Comparison of ENCODE assay signal across 8 mouse cellular contexts in genomic region chr11:69999666-70000065, GRCm38 (mm10). TPM values are rescaled to one million over a fixed set of nuclear protein-coding genes. Genes with fewer than 3 reads are reported as not detected.
DNase-seq lines count a peak whose midpoint lies in the region; ATAC-seq and TF ChIP-seq lines count a peak whose summit lies in the region.

No protein-coding gene starts in this region.

- H3K4me3 ChIP-seq in kidney, embryonic 15.5 days (replicated peaks), result peak overlapping the region; percentile 88; the same call in 1 of the 2 replicates
- no peak overlapping the region for H3K4me3 ChIP-seq in kidney, adult 2 months (ENCODE audit: insufficient read depth, low read depth, low read length)
- H3K4me3 ChIP-seq in brown adipose tissue, adult 24 weeks (ENCODE audit: insufficient read depth, low read depth, low read length), result no peak overlapping the region
- H3K4me3 ChIP-seq in hindbrain, embryonic 14.5 days (replicated peaks; ENCODE audit: low read length), result peak overlapping the region; percentile 78; the same call in 1 of the 2 replicates
- peak overlapping the region; percentile 67 for H3K4me3 ChIP-seq in midbrain, embryonic 15.5 days

- H3K36me3 ChIP-seq in kidney, embryonic 15.5 days, result peaks cover 30% of the 10 kb centered on the region
- H3K36me3 ChIP-seq in kidney, adult 2 months (ENCODE audit: control insufficient read depth, insufficient read depth, low read length), result peaks cover 1% of the 10 kb centered on the region; the same call in 1 of the 2 replicates
- H3K36me3 ChIP-seq in hindbrain, embryonic 14.5 days (replicated peaks; ENCODE audit: control insufficient read depth, insufficient read depth), result peaks cover 26% of the 10 kb centered on the region
- peaks cover 9% of the 10 kb centered on the region for H3K36me3 ChIP-seq in midbrain, embryonic 15.5 days (replicated peaks)

- H3K27ac ChIP-seq in kidney, embryonic 15.5 days, result peak overlapping the region; percentile 99
- no peak overlapping the region; the same call in 1 of the 2 replicates for H3K27ac ChIP-seq in kidney, adult 2 months (ENCODE audit: insufficient read depth, low read depth, low read length)
- peak overlapping the region; percentile 4; the same call in 1 of the 2 replicates for H3K27ac ChIP-seq in brown adipose tissue, adult 24 weeks (replicated peaks; ENCODE audit: low read depth, low read length)
- 0 out of 2 replicates have a peak overlapping the region, but pooled peaks have one; percentile 16 for H3K27ac ChIP-seq in hindbrain, embryonic 14.5 days
- peak overlapping the region; percentile 98 for H3K27ac ChIP-seq in midbrain, embryonic 15.5 days

- intact Hi-C loops in left cerebral cortex, postnatal 14 days (cut with DNase I), result no loop called here

- 63% methylated on average over 8 of the region's 8 CpGs for WGBS in kidney, embryonic 15.5 days
- WGBS in kidney, adult 2 months, result 59% methylated on average over 8 of the region's 8 CpGs
- WGBS in hindbrain, embryonic 14.5 days, result 89% methylated on average over 8 of the region's 8 CpGs
- 88% methylated on average over 8 of the region's 8 CpGs for WGBS in midbrain, embryonic 15.5 days

- TF ChIP-seq CTCF in kidney, adult 2 months (conservative IDR thresholded peaks at IDR 0.05; ENCODE audit: insufficient read depth, insufficient read length, low read depth, low read length), result no peak

- H3K4me1 ChIP-seq in kidney, embryonic 15.5 days, result peaks cover 60% of the 10 kb centered on the region
- H3K4me1 ChIP-seq in kidney, adult 2 months (ENCODE audit: control insufficient read depth, insufficient read depth, low read length), result peaks cover 3% of the 10 kb centered on the region; the same call in 1 of the 2 replicates
- H3K4me1 ChIP-seq in brown adipose tissue, adult 24 weeks (ENCODE audit: control insufficient read depth, insufficient read depth, insufficient read length, low read length), result no peaks in the 10 kb centered on the region
- peaks cover 37% of the 10 kb centered on the region for H3K4me1 ChIP-seq in hindbrain, embryonic 14.5 days (replicated peaks; ENCODE audit: control insufficient read depth, insufficient read depth, low read length)
- H3K4me1 ChIP-seq in midbrain, embryonic 15.5 days, result peaks cover 62% of the 10 kb centered on the region

- H3K4me2 ChIP-seq in kidney, embryonic 15.5 days, result peak overlapping the region; percentile 81; the same call in 1 of the 2 replicates
- no peak overlapping the region for H3K4me2 ChIP-seq in hindbrain, embryonic 14.5 days (replicated peaks)
- peak overlapping the region; percentile 83; the same call in 1 of the 2 replicates for H3K4me2 ChIP-seq in midbrain, embryonic 15.5 days

- TF ChIP-seq POLR2A in kidney, adult 2 months (IDR thresholded peaks at IDR 0.05; ENCODE audit: low read depth, low read length), result no peak

- ATAC-seq in kidney, embryonic 15.5 days (replicated peaks; ENCODE audit: low FRiP score), result no peak
- ATAC-seq in hindbrain, embryonic 14.5 days (ENCODE audit: low FRiP score), result no peak
- ATAC-seq in midbrain, embryonic 15.5 days (replicated peaks), result no peak

- no peaks in the 10 kb centered on the region for H3K9me3 ChIP-seq in kidney, embryonic 15.5 days (replicated peaks)
- no peaks in the 10 kb centered on the region for H3K9me3 ChIP-seq in hindbrain, embryonic 14.5 days (ENCODE audit: control insufficient read depth, low read length)
- no peaks in the 10 kb centered on the region for H3K9me3 ChIP-seq in midbrain, embryonic 15.5 days

- no peak overlapping the region for H3K9ac ChIP-seq in kidney, embryonic 15.5 days
- no peak overlapping the region for H3K9ac ChIP-seq in hindbrain, embryonic 14.5 days
- no peak overlapping the region for H3K9ac ChIP-seq in midbrain, embryonic 15.5 days

- no peaks in the 10 kb centered on the region for H3K27me3 ChIP-seq in kidney, embryonic 15.5 days
- no peaks in the 10 kb centered on the region for H3K27me3 ChIP-seq in kidney, adult 2 months (replicated peaks; ENCODE audit: control insufficient read depth, insufficient read depth, low read length)
- no peaks in the 10 kb centered on the region for H3K27me3 ChIP-seq in hindbrain, embryonic 14.5 days (ENCODE audit: control insufficient read depth, insufficient read depth, low read length)
- no peaks in the 10 kb centered on the region for H3K27me3 ChIP-seq in midbrain, embryonic 15.5 days (replicated peaks)

- no peak for DNase-seq in kidney, adult 2 months
- no peak for DNase-seq in hindbrain, embryonic 14.5 days (ENCODE audit: low spot score)
- DNase-seq in adrenal gland, postnatal 25 days, result no peak
- DNase-seq in left cerebral cortex, postnatal 14 days (ENCODE audit: low spot score in 2 of 2), result no peak
- no peak for DNase-seq in natural killer cell, adult 2 months (ENCODE audit: low spot score in 2 of 2)

RNA-seq across cellular contexts. Expression of gene Dvl2, which starts 0.7 kb away (rescaled TPM):
- polyA plus RNA-seq in kidney, embryonic 15.5 days (2015; fragmentation: Nextera tagmentation; extraction: Ambion mirVana), result 38.2 and 43.2 TPM in 2 replicates
- polyA plus RNA-seq in kidney, adult 2 months (2012; rRNA removed), result 8.5 and 9.6 TPM in 2 replicates
- 2.6 and 4.9 TPM in 2 replicates for polyA plus RNA-seq in brown adipose tissue, adult 24 weeks (2012; ENCODE audit: insufficient read depth, insufficient read length, missing spikeins)
- polyA plus RNA-seq in hindbrain, embryonic 14.5 days (2014; fragmentation: Nextera tagmentation; extraction: Ambion mirVana), result 17.9 and 20.9 TPM in 2 replicates
- polyA plus RNA-seq in midbrain, embryonic 15.5 days (2015; fragmentation: Nextera tagmentation; extraction: Ambion mirVana), result 30.4 and 31.0 TPM in 2 replicates
- 19.6 and 22.3 TPM in 2 replicates for total RNA-seq in adrenal gland, postnatal 25 days (2021)
- total RNA-seq in left cerebral cortex, postnatal 14 days (2021), result 10 to 100 TPM; 27.3 to 30.0 TPM

RNA-seq across cellular contexts. Expression of gene Phf23, which starts 4.1 kb away (rescaled TPM):
- polyA plus RNA-seq in kidney, embryonic 15.5 days (2015; fragmentation: Nextera tagmentation; extraction: Ambion mirVana), result 75.8 and 78.8 TPM in 2 replicates
- 16.0 and 21.4 TPM in 2 replicates for polyA plus RNA-seq in kidney, adult 2 months (2012; rRNA removed)
- 24.2 and 26.4 TPM in 2 replicates for polyA plus RNA-seq in brown adipose tissue, adult 24 weeks (2012; ENCODE audit: insufficient read depth, insufficient read length, missing spikeins)
- 38.0 and 38.4 TPM in 2 replicates for polyA plus RNA-seq in hindbrain, embryonic 14.5 days (2014; fragmentation: Nextera tagmentation; extraction: Ambion mirVana)
- 57.1 and 58.8 TPM in 2 replicates for polyA plus RNA-seq in midbrain, embryonic 15.5 days (2015; fragmentation: Nextera tagmentation; extraction: Ambion mirVana)
- total RNA-seq in adrenal gland, postnatal 25 days (2021), result 55.7 and 64.6 TPM in 2 replicates
- total RNA-seq in left cerebral cortex, postnatal 14 days (2021), result 10 to 100 TPM; 39.2 to 40.2 TPM

RNA-seq across cellular contexts. Expression of gene Gabarap, which starts 8.7 kb away (rescaled TPM):
- polyA plus RNA-seq in kidney, embryonic 15.5 days (2015; fragmentation: Nextera tagmentation; extraction: Ambion mirVana), result 447 and 450 TPM in 2 replicates
- polyA plus RNA-seq in kidney, adult 2 months (2012; rRNA removed), result 746 and 1,018 TPM in 2 replicates
- polyA plus RNA-seq in brown adipose tissue, adult 24 weeks (2012; ENCODE audit: insufficient read depth, insufficient read length, missing spikeins), result 576 and 663 TPM in 2 replicates
- 624 and 628 TPM in 2 replicates for polyA plus RNA-seq in hindbrain, embryonic 14.5 days (2014; fragmentation: Nextera tagmentation; extraction: Ambion mirVana)
- polyA plus RNA-seq in midbrain, embryonic 15.5 days (2015; fragmentation: Nextera tagmentation; extraction: Ambion mirVana), result 495 and 507 TPM in 2 replicates
- total RNA-seq in adrenal gland, postnatal 25 days (2021), result 406 and 407 TPM in 2 replicates
- total RNA-seq in left cerebral cortex, postnatal 14 days (2021), result 100 to 1,000 TPM; 213 to 217 TPM

RNA-seq across cellular contexts. Expression of gene Acadvl, which starts 15.5 kb away (rescaled TPM):
- 78.1 and 83.0 TPM in 2 replicates for polyA plus RNA-seq in kidney, embryonic 15.5 days (2015; fragmentation: Nextera tagmentation; extraction: Ambion mirVana)
- 249 and 308 TPM in 2 replicates for polyA plus RNA-seq in kidney, adult 2 months (2012; rRNA removed)
- 1,981 and 2,287 TPM in 2 replicates for polyA plus RNA-seq in brown adipose tissue, adult 24 weeks (2012; ENCODE audit: insufficient read depth, insufficient read length, missing spikeins)
- polyA plus RNA-seq in hindbrain, embryonic 14.5 days (2014; fragmentation: Nextera tagmentation; extraction: Ambion mirVana), result 49.9 and 56.1 TPM in 2 replicates
- polyA plus RNA-seq in midbrain, embryonic 15.5 days (2015; fragmentation: Nextera tagmentation; extraction: Ambion mirVana), result 57.2 and 57.6 TPM in 2 replicates
- 391 and 422 TPM in 2 replicates for total RNA-seq in adrenal gland, postnatal 25 days (2021)
- 10 to 100 TPM; 50.7 to 53.6 TPM for total RNA-seq in left cerebral cortex, postnatal 14 days (2021)

RNA-seq across cellular contexts. Expression of gene Dlg4, which starts 17.1 kb away (rescaled TPM):
- 12.9 and 15.2 TPM in 2 replicates for polyA plus RNA-seq in kidney, embryonic 15.5 days (2015; fragmentation: Nextera tagmentation; extraction: Ambion mirVana)
- 8.1 and 8.3 TPM in 2 replicates for polyA plus RNA-seq in kidney, adult 2 months (2012; rRNA removed)
- 2.4 and 2.7 TPM in 2 replicates for polyA plus RNA-seq in brown adipose tissue, adult 24 weeks (2012; ENCODE audit: insufficient read depth, insufficient read length, missing spikeins)
- 25.6 and 26.6 TPM in 2 replicates for polyA plus RNA-seq in hindbrain, embryonic 14.5 days (2014; fragmentation: Nextera tagmentation; extraction: Ambion mirVana)
- polyA plus RNA-seq in midbrain, embryonic 15.5 days (2015; fragmentation: Nextera tagmentation; extraction: Ambion mirVana), result 27.8 and 30.4 TPM in 2 replicates
- 30.7 and 31.0 TPM in 2 replicates for total RNA-seq in adrenal gland, postnatal 25 days (2021)
- 1,000 to 10,000 TPM in 1 of 2 experiments, 100 to 1,000 TPM in 1; 1,000 to 1,075 TPM for total RNA-seq in left cerebral cortex, postnatal 14 days (2021)

Comparison
In these comparisons a context has a peak if more than half of its experiments do, and no peak if none do; other contexts are left out.
1. H3K4me3 ChIP-seq: peak in kidney, embryonic 15.5 days (single experiment), hindbrain, embryonic 14.5 days (single experiment) and midbrain, embryonic 15.5 days (single experiment); none in kidney, adult 2 months (single experiment) and brown adipose tissue, adult 24 weeks (single experiment).